Mouse (Mus musculus) embryonic facial prominence, embryonic 14.5 days (tissue): ENCODE measurements at regions not wholly inside any gene's neighbourhood (a gene's known extent, or its start where the extent isn't known, plus 50 kb on each side); places are given as distances from the start of the nearest gene placed in this dataset.

ENCODE experiments used
- ATAC-seq: fragments of 200-750 bp; cut with Nextera tagmentation; 2 replicates; pipeline ENCODE4 v1.8.0; 2017; ENCODE audit warnings: low read depth, moderate number of reproducible peaks, moderate TSS enrichment
- DNase-seq: peaks from one replicate; pipeline ENCODE4 v3.0.0-alpha.2; 2015; ENCODE audit warnings: low spot score
- H3K27ac ChIP-seq: fragments of 300-500 bp; sonication (generic); replicated peaks from 2 replicates; pipeline ENCODE4 v1.5.1; 2014; ENCODE audit warnings: low read depth, mild to moderate bottlenecking, low read length, moderate library complexity
- H3K27me3 ChIP-seq: fragments of 300-500 bp; sonication (generic); replicated peaks from 2 replicates; pipeline ENCODE4 v1.6.1; 2014; ENCODE audit warnings: low read length; ENCODE audit not compliant: control insufficient read depth, insufficient read depth
- H3K36me3 ChIP-seq: fragments of 300-500 bp; sonication (generic); 2 replicates; pipeline ENCODE4 v1.6.1; 2014; ENCODE audit warnings: low read length, mixed read lengths; ENCODE audit not compliant: control insufficient read depth, insufficient read depth
- H3K4me1 ChIP-seq: fragments of 300-500 bp; sonication (generic); 2 replicates; pipeline ENCODE4 v1.6.1; 2014; ENCODE audit warnings: antibody characterized with exemption, low read length; ENCODE audit not compliant: control insufficient read depth, insufficient read depth
- H3K4me2 ChIP-seq: fragments of 300-500 bp; sonication (generic); 2 replicates; pipeline ENCODE4 v1.6.1; 2014; ENCODE audit warnings: low read depth, mild to moderate bottlenecking, low read length, moderate library complexity, mixed read lengths
- H3K4me3 ChIP-seq: fragments of 300-500 bp; sonication (generic); 2 replicates; pipeline ENCODE4 v1.5.1; 2014; ENCODE audit warnings: low read depth, mild to moderate bottlenecking, low read length
- H3K9ac ChIP-seq: fragments of 300-500 bp; sonication (generic); 2 replicates; pipeline ENCODE4 v1.6.1; 2014; ENCODE audit warnings: low read depth, mild to moderate bottlenecking, low read length, moderate library complexity, mixed read lengths
- H3K9me3 ChIP-seq: fragments of 300-500 bp; sonication (generic); 2 replicates; pipeline ENCODE4 v1.6.1; 2016; ENCODE audit warnings: low read length; ENCODE audit not compliant: control insufficient read depth
- WGBS: fragments of 180-500 bp; shearing (Covaris S2); extraction: QIAGEN DNeasy Blood & Tissue Kit; methylation state at CpG from one replicate; pipeline ENCODE4 v1.1.7; 2014; 5-methylcytosine and 5-hydroxymethylcytosine counted together

- no peak overlapping the region for H3K4me2 ChIP-seq
- peak; percentile 74 for DNase-seq
- WGBS = 44% methylated on average over 9 of the region's 9 CpGs
- 0 out of 2 replicates have a peak, but pooled peaks cover 5% of the 10 kb centered on the region for H3K4me1 ChIP-seq
- peak; percentile 78 for ATAC-seq
- no peaks in the 10 kb centered on the region for H3K27me3 ChIP-seq
- no peak overlapping the region for H3K9ac ChIP-seq
- no peak overlapping the region for H3K4me3 ChIP-seq
- no peak overlapping the region for H3K27ac ChIP-seq
- no peaks in the 10 kb centered on the region for H3K36me3 ChIP-seq
- H3K9me3 ChIP-seq = no peaks in the 10 kb centered on the region
Measured at GRCm38 (mm10) chr9:88181189-88181994, 145.6 kb upstream of the Nt5e start.

GRCm38 (mm10) chr9:88207378-88207777 is 119.6 kb upstream of the Nt5e start:
- Histone ChIP-seq H3K4me1 (no peaks in the 10 kb centered on the region), H3K9me3 (no peaks in the 10 kb centered on the region), H3K27me3 (no peaks in the 10 kb centered on the region), H3K9ac (no peak overlapping the region), H3K4me3 (no peak overlapping the region), H3K36me3 (no peaks in the 10 kb centered on the region), H3K4me2 (no peak overlapping the region), H3K27ac (no peak overlapping the region)
- 70% methylated on average over 7 of the region's 7 CpGs for WGBS
- DNase-seq = peak; percentile 22
- peak; percentile 26; the same call in 1 of the 2 replicates for ATAC-seq

- ATAC-seq (no peak), DNase-seq (no peak)
- no peak overlapping the region for H3K4me3 ChIP-seq
- no peaks in the 10 kb centered on the region for H3K36me3 ChIP-seq
- no peaks in the 10 kb centered on the region for H3K27me3 ChIP-seq
- H3K9ac ChIP-seq = no peak overlapping the region
- H3K27ac ChIP-seq = no peak overlapping the region
- H3K4me2 ChIP-seq = no peak overlapping the region
- no peaks in the 10 kb centered on the region for H3K9me3 ChIP-seq
- H3K4me1 ChIP-seq = no peaks in the 10 kb centered on the region
Measured at GRCm38 (mm10) chr9:88208022-88208421, 119.0 kb upstream of the Nt5e start.

DNA sequence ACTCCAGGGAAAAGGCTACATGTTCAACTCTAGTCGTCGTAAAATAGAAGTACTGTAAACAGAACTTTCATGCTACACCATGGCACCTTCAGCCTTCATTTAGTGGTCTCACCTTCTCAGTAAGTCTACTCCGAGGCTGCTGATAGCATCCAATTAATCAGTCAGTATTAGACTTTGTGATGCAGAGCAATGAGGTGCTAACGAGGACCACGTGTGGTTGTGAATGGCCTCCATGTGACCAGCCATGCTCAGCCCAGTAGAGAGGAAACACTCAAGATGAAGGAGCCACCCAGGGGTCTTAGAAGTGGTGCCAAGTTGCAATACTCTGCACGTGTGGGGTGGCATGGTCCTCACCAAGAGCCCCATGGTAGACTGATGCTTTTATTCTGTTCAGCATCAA is 112.2 kb upstream of the Nt5e start:
- DNase-seq (no peak), ATAC-seq (no peak)
- H3K27me3 ChIP-seq = no peaks in the 10 kb centered on the region
- no peak overlapping the region for H3K4me2 ChIP-seq
- H3K4me3 ChIP-seq = no peak overlapping the region
- no peak overlapping the region for H3K27ac ChIP-seq
- no peaks in the 10 kb centered on the region for H3K9me3 ChIP-seq
- no peak overlapping the region for H3K9ac ChIP-seq
- peaks cover 5% of the 10 kb centered on the region; the same call in 1 of the 2 replicates for H3K4me1 ChIP-seq
- 69% methylated on average over 6 of the region's 6 CpGs for WGBS
- no peaks in the 10 kb centered on the region for H3K36me3 ChIP-seq

GRCm38 (mm10) chr9:88220360-88220759 is 106.6 kb upstream of the Nt5e start:
- Histone ChIP-seq H3K4me3 (no peak overlapping the region), H3K4me2 (no peak overlapping the region), H3K27ac (no peak overlapping the region), H3K9me3 (no peaks in the 10 kb centered on the region), H3K36me3 (no peaks in the 10 kb centered on the region), H3K9ac (no peak overlapping the region), H3K27me3 (no peaks in the 10 kb centered on the region), H3K4me1 (peaks cover 5% of the 10 kb centered on the region; the same call in 1 of the 2 replicates)
- 49% methylated on average over 3 of the region's 3 CpGs for WGBS
- ATAC-seq (no peak), DNase-seq (peak; percentile 58)

DNA sequence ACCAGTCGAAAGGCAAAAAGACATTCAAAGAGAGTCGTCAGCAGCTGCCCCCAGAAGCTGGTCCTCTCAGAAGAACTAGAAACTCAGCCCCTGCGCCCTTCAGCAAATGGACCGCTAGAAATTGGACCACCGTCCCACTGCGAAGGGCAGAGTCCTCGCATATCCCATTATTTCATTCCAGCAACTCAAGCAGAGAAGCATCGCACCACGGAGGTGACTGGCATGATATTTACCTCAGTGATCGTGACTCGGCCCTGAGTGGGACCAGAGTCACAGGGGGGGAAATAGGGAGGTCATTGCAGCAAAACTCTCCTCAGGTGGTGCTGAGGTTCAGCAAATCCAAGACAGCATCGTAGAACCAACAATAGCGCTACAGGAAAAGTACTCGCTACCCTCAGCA is 105.7 kb upstream of the Nt5e start:
- Histone ChIP-seq H3K36me3 (no peaks in the 10 kb centered on the region), H3K4me3 (no peak overlapping the region), H3K27ac (no peak overlapping the region), H3K27me3 (no peaks in the 10 kb centered on the region), H3K9ac (no peak overlapping the region), H3K4me2 (no peak overlapping the region), H3K9me3 (no peaks in the 10 kb centered on the region), H3K4me1 (peaks cover 5% of the 10 kb centered on the region; the same call in 1 of the 2 replicates)
- no peak for DNase-seq
- no peak for ATAC-seq
- WGBS = 84% methylated on average over 14 of the region's 14 CpGs

DNA sequence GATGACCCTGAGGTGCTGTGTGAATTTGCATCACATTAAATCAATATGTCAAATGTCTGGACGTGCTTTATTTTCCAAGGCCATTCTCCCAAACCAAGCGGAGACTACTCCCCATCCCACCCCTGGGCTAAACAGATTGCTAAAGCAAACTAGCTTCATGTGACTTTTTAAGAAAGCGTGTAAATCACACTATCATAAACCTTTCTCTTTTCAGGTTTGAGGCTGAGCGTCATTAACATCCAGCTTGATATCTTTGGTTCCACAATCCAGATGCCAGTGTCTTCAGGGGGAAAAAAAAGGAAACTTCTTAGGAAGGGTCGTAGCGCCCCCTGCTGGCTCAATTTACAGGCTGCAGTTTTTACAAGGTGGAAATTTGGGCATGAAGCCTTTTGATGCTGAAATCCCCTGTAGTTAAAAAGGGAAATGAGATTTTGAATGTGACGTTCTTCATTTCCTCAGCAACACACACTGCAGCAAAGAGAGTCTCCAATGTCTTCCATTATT is 105.1 kb upstream of the Nt5e start:
- ATAC-seq (no peak), DNase-seq (peak; percentile 85)
- Histone ChIP-seq H3K4me1 (peaks cover 5% of the 10 kb centered on the region; the same call in 1 of the 2 replicates), H3K27ac (no peak overlapping the region), H3K9me3 (no peaks in the 10 kb centered on the region), H3K4me3 (no peak overlapping the region), H3K9ac (no peak overlapping the region), H3K27me3 (no peaks in the 10 kb centered on the region), H3K4me2 (no peak overlapping the region), H3K36me3 (no peaks in the 10 kb centered on the region)
- WGBS = 21% methylated on average over 7 of the region's 7 CpGs

- no peak overlapping the region for H3K9ac ChIP-seq
- H3K27me3 ChIP-seq = no peaks in the 10 kb centered on the region
- H3K4me3 ChIP-seq = no peak overlapping the region
- no peak overlapping the region for H3K4me2 ChIP-seq
- H3K36me3 ChIP-seq = no peaks in the 10 kb centered on the region
- H3K4me1 ChIP-seq = no peaks in the 10 kb centered on the region
- ATAC-seq = no peak
- DNase-seq = no peak
- H3K9me3 ChIP-seq = no peaks in the 10 kb centered on the region
- H3K27ac ChIP-seq = no peak overlapping the region
- 66% methylated on average over 2 of the region's 2 CpGs for WGBS
Measured at GRCm38 (mm10) chr9:88237126-88237525, 89.9 kb upstream of the Nt5e start.

GRCm38 (mm10) chr9:88238346-88238745 is 88.7 kb upstream of the Nt5e start:
- 66% methylated on average over 5 of the region's 5 CpGs for WGBS
- Histone ChIP-seq H3K4me3 (no peak overlapping the region), H3K9ac (no peak overlapping the region), H3K27ac (no peak overlapping the region), H3K4me1 (no peaks in the 10 kb centered on the region), H3K36me3 (no peaks in the 10 kb centered on the region), H3K27me3 (no peaks in the 10 kb centered on the region), H3K4me2 (no peak overlapping the region), H3K9me3 (no peaks in the 10 kb centered on the region)
- ATAC-seq = no peak
- peak; percentile 55 for DNase-seq
